Mouse (Mus musculus): Measurements from ENCODE around the gene Entpd7.

Entpd7 gene

DNA sequence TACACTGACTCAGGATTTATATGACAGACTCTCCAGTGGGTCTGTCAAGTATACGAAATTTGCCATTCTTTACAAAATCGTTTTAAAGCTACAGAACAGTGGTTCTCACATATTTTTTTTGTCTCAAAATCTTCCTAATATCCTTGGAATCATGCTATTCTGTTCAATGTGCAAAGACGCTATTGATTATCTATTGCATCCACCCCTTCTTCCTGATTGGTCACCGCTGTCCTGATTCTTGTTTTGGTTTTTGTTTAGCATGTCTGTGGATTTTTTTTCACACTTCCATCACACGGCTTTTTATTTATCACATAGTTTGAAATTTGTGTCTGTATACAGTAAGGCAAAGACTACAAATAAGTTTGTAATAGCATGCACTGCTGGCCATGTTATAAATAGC is 77.0 kb downstream of the Entpd7 start:
- no peak for TF ChIP-seq GATA4 (IDR thresholded peaks at IDR 0.05; ENCODE audit: insufficient replicate concordance, low read length)

DNA sequence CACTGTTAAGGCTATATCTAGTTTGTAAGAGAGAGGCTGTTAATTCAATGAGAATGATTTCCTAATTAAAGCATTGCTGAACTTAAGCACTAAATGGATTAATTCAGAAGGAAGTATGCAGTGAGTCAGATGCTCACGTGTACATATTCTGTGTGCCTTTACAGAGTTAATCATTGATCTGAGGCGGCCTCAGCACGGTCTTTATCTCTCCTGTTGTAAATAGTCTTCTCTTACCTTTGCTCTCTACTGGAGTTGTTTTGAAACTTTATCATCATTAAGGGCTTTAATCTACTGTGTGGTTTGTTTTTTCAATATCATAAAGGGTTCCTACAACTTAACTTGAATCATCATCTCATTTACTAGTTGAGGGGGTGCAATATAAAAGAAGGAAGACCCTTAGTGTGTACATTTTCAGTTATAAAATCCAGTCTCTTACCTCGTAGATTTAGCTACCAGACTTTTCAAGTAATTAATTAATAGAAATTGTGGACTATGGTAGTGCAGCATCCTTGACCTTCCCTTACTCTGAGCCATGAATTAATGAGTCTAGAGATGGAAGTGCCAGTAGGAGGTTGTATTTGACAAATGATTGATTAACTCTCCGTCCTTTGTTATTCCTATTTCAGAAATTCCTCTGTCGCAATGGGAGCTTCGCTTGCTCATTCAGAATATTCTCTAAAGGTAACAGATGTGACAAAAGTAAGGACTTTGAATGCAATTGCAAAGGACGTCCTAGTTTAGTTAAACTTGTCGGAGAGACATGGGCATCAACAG is 78.3 kb downstream of the Entpd7 start:
- peak; percentile 79; the same call in 1 of the 2 replicates for TF ChIP-seq GATA4 (IDR thresholded peaks at IDR 0.05; ENCODE audit: insufficient replicate concordance, low read length)

DNA sequence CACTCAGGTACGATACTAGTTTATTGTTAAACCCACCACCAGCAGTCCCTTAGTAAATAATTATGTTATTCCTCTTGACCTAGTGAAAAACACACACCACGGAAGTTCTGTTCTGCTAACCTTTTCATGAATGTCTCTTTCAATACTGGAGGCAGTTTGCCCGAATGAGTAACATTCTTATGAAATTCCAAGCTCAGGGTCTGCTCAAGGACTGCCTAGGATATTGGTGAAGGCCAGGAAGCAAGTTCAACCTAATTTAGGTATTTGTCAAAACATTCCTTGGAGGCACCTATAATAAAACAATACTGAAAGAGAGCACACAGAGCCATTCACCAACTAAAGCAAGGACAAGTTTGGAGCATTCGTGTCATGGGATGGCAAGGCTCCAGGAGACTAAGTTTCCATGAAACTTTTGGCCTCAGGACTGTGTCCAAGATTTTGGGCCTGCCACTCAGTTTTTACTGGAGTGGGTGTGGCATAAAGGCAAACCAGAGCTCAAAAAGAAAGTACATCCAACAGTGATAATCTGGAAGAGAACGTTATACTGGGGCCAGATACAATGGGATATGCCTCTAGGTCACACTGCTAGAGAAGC is 80.0 kb downstream of the Entpd7 start:
- no peak for TF ChIP-seq GATA4 (IDR thresholded peaks at IDR 0.05; ENCODE audit: insufficient replicate concordance, low read length)

DNA sequence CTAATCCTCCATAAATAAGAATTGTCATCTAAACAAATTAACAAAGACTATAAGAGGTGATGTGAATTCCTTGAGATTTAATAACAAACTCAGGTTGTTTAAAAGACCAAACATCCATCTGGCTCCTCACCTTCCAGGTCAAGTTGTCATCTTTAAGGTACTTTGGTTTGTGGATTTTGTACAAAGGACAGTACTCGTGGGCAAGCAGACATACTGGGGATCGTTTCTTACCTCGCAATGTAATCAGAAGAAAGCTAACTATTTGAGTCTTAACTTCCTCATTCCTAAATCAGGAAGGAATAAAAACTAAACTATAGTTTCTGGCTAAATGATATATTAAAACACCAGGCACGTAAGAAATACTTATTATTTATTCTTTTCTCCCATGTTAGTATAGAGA is 81.1 kb downstream of the Entpd7 start:
- no peak for TF ChIP-seq GATA4 (IDR thresholded peaks at IDR 0.05; ENCODE audit: insufficient replicate concordance, low read length)

DNA sequence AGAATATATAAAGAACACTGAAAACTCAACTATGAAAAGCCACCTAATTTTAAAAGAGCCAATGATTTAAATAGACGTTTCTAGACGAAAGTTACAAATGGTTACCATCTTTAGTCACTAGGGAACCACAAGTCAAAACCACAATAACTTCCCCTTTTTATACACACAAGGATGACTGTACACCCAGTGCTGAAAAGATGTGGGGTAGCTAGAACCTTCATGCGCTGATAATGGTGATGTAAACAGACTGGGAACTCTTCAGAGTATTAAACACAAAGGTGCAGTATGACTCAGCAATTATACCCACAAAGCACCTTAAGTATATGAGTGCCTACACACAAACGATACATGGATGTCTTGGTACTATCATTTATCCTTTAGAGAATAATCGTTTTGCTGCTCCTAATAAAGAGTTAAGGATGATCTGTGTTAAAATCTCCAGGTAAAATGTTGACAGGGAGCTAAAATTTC is 82.1 kb downstream of the Entpd7 start:
- TF ChIP-seq GATA4 (IDR thresholded peaks at IDR 0.05; ENCODE audit: insufficient replicate concordance, low read length), result no peak

DNA sequence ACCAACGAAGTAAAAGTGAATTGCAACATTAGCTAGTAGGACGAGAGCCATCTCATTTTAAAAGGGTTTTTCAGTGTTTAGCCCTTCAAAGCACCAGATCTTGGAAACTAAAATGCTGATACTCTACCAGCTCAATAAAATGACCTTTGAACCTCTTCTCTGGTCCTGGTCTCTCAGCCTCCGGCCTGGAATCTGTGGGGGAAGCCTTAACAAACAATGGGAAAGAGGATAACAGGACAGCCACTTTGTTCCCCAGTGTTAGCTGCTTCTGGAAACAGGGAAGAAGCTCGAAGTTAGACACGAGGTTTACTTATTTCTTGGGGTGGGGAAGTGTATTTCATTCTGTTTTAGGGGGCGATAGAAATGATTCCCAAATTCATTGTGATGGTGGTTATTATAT is 82.8 kb downstream of the Entpd7 start:
- no peak for TF ChIP-seq GATA4 (IDR thresholded peaks at IDR 0.05; ENCODE audit: insufficient replicate concordance, low read length)

DNA sequence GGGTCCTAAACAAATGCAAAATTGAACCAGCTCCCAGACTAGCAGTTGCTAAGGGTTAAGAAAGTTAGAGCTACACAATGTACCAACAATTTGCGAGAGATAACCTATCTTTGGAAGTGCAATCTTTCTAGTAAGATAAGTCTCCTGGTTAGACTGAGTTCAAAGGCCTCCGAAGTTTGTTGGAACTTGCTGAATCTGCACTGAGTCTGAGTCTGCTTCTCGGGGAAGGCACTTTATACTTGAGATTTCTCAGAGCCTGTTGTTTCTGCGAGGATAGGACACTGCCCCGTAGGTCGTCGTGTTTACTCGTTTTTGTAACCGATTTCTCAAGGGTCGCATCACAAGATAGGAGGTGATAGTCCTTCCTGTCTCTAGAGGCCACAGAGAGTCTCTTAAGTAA is 86.0 kb downstream of the Entpd7 start:
- TF ChIP-seq GATA4 (IDR thresholded peaks at IDR 0.05; ENCODE audit: insufficient replicate concordance, low read length), result no peak; the same call in 1 of the 2 replicates

DNA sequence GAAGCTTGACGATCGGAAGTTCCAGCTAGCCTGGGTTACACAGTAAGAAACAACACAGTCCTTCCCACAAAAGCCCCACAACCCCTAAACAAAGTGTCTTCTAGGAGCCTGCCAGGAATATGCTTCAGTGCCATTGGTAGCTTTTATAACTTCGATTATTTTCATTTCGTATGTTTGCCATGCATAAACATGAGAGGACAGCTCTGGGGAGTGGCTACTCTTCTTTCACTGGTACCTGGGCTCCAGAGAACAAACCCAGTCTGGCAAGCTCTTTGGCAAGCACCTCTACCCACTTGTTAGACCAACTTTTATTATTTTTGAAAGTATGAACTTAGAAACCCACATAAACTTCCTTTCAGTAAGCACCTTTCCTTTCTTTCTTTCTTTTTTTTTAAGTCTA is 87.1 kb downstream of the Entpd7 start:
- TF ChIP-seq GATA4 (IDR thresholded peaks at IDR 0.05; ENCODE audit: insufficient replicate concordance, low read length), result no peak

DNA sequence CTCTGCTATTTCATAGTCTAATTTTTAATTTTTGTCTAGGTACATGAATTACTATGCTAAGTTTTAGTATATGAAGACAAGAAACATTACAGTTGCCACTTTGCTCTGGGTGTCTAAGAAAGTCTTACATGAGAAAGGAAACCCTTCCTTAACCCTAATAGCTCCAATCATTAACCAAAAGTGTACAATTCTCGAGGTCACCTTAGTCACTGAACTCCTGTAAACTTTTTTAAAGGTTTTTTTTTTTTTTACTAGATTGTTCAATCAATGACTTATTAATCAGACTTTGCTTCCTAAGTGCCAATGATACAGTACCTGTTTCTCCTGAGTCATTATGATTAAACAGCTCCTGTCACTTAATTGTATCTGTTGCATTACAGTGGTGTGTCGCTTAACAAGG is 87.8 kb downstream of the Entpd7 start:
- no peak for TF ChIP-seq GATA4 (IDR thresholded peaks at IDR 0.05; ENCODE audit: insufficient replicate concordance, low read length)

DNA sequence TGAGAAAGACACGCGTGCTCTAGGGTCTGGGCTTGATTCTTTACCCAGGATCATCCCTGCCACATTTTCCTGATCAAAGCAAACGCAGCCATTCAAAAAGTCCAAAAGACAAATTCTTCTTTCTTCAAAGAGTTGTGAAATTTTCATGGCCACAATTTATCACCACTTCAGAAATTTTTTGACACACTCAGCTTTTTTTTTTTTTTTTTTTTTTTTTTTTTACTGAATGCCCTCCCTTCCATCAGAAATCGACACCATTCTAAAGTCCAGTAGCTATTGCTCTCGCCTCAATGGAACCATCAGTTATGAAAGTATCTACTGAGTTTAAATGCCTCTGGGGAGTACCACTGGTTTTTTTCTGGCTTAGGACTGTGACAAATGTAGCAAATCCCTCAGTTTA is 90.9 kb downstream of the Entpd7 start:
- no peak; the same call in 1 of the 2 replicates for TF ChIP-seq GATA4 (IDR thresholded peaks at IDR 0.05; ENCODE audit: insufficient replicate concordance, low read length)

DNA sequence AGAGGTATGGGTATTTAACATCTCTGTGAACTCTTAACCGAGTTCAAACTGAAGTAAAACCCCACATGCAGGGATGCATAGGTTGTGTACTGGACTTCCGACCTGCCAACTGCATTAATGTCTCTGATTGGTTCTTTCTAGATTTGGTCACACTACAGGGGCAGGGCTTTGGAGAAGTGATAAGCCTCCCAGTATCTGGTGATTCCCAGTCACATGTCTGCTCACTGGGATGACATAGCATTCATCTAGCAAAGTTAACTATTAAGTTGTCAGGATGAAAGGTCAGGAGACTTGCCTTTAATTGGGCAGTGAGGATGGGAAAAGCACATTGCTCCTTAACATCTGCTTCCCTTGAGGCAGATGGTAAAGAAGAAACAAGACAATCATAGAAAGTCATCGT is 92.5 kb downstream of the Entpd7 start, which contains the start of gene Abcc2:
TSS of gene Abcc2 (plus strand) at position 213 of the 400 bp plus-strand sequence.
- TF ChIP-seq GATA4 (IDR thresholded peaks at IDR 0.05; ENCODE audit: insufficient replicate concordance, low read length), result peak; percentile 52; the same call in 1 of the 2 replicates

Measured in liver, adult (tissue).